Mouse (Mus musculus) gastrocnemius, adult 18-20 months (tissue): ENCODE measurements at regions not wholly inside any gene's neighbourhood (a gene's known extent, or its start where the extent isn't known, plus 50 kb on each side); places are given as distances from the start of the nearest gene placed in this dataset.

Experiments used
- DNase-seq: peaks from one replicate; pipeline ENCODE4 v3.0.0; 2021; ENCODE audit warnings: low spot score

- DNase-seq: no peak
These were observed 268.8 kb downstream of the Gm9195 start for GRCm38 (mm10) chr14:72222836-72223235.

- no peak for DNase-seq
These were observed 272.1 kb downstream of the Gm9195 start for GRCm38 (mm10) chr14:72219523-72219922.

- no peak for DNase-seq
These were observed 291.3 kb downstream of the Gm9195 start for GRCm38 (mm10) chr14:72200307-72200706.

GRCm38 (mm10) chr14:72199900-72200299 lies 291.7 kb downstream of the Gm9195 start:
- no peak for DNase-seq

GRCm38 (mm10) chr14:72197972-72198371 lies 293.7 kb downstream of the Gm9195 start:
- no peak for DNase-seq

- no peak for DNase-seq
These were observed 304.2 kb downstream of the Gm9195 start for GRCm38 (mm10) chr14:72187329-72187984.

- no peak for DNase-seq
These were observed 315.9 kb downstream of the Gm9195 start for GRCm38 (mm10) chr14:72175751-72176150.

- no peak for DNase-seq
These were observed 318.9 kb downstream of the Gm9195 start for GRCm38 (mm10) chr14:72172549-72173405.

GRCm38 (mm10) chr14:72171777-72172176 lies 319.9 kb downstream of the Gm9195 start:
- DNase-seq: no peak

- DNase-seq: no peak
These were observed 332.9 kb downstream of the Gm9195 start for GRCm38 (mm10) chr14:72158537-72159323.

- no peak for DNase-seq
These were observed 336.3 kb downstream of the Gm9195 start for GRCm38 (mm10) chr14:72155197-72155907.

- DNase-seq: no peak
These were observed 340.0 kb downstream of the Gm9195 start for GRCm38 (mm10) chr14:72151676-72152075.

- DNase-seq: no peak
These were observed 342.2 kb downstream of the Gm9195 start for GRCm38 (mm10) chr14:72149463-72149862.

- no peak for DNase-seq
These were observed 342.8 kb downstream of the Gm9195 start for GRCm38 (mm10) chr14:72148886-72149285.

- DNase-seq: no peak
These were observed 345.3 kb downstream of the Gm9195 start for GRCm38 (mm10) chr14:72146381-72146780.

- no peak for DNase-seq
These were observed 348.7 kb downstream of the Gm9195 start for GRCm38 (mm10) chr14:72142883-72143487.

GRCm38 (mm10) chr14:72141136-72141535 lies 350.5 kb downstream of the Gm9195 start:
- no peak for DNase-seq

GRCm38 (mm10) chr14:72130149-72130548 lies 361.5 kb downstream of the Gm9195 start:
- no peak for DNase-seq

- DNase-seq: no peak
These were observed 369.9 kb downstream of the Gm9195 start for GRCm38 (mm10) chr14:72121786-72122185.

- no peak for DNase-seq
These were observed 370.6 kb downstream of the Gm9195 start for GRCm38 (mm10) chr14:72121006-72121405.

GRCm38 (mm10) chr14:72116842-72117241 lies 374.8 kb downstream of the Gm9195 start:
- no peak for DNase-seq
